Mouse (Mus musculus) kidney, adult 2 months (tissue): Measurements from ENCODE around the gene Tmem115. TPM values are rescaled to one million over a fixed set of nuclear protein-coding genes. Genes with fewer than 3 reads are reported as not detected.
"Not testable (repeated sequence)": the region's sequence is repeated elsewhere in the genome, so short reads cannot be mapped to it uniquely, and the experiment has no call there.

Experiments used
- DNase-seq: peaks from one replicate; pipeline ENCODE4 v3.0.0; 2021
- H3K27ac ChIP-seq: fragments of 200-500 bp; 2 replicates; pipeline ENCODE4 v1.5.1; 2012; ENCODE audit warnings: low read depth, low read length, control low read depth, inconsistent platforms; ENCODE audit not compliant: insufficient read depth
- H3K27me3 ChIP-seq: fragments of 200-500 bp; replicated peaks from 2 replicates; pipeline ENCODE4 v1.6.1; 2012; ENCODE audit warnings: mild to moderate bottlenecking, moderate library complexity, low read length, inconsistent platforms; ENCODE audit not compliant: control insufficient read depth, insufficient read depth
- H3K36me3 ChIP-seq: fragments of 200-500 bp; 2 replicates; pipeline ENCODE4 v1.6.1; 2012; ENCODE audit warnings: mild to moderate bottlenecking, moderate library complexity, low read length, inconsistent platforms; ENCODE audit not compliant: control insufficient read depth, insufficient read depth
- H3K4me1 ChIP-seq: fragments of 200-500 bp; 2 replicates; pipeline ENCODE4 v1.6.1; 2011; ENCODE audit warnings: low read length; ENCODE audit not compliant: control insufficient read depth, insufficient read depth
- H3K4me3 ChIP-seq: fragments of 200-500 bp; 2 replicates; pipeline ENCODE4 v1.5.1; 2011; ENCODE audit warnings: mild to moderate bottlenecking, low read depth, low read length, control low read depth; ENCODE audit not compliant: insufficient read depth
- CTCF ChIP-seq: fragments of 200-500 bp; conservative IDR thresholded peaks from 2 replicates; pipeline ENCODE4 v1.5.1; 2011; ENCODE audit warnings: low read depth, mild to moderate bottlenecking, control low read depth, low read length, moderate library complexity, mixed read lengths; ENCODE audit not compliant: insufficient read depth, insufficient read length
- POLR2A ChIP-seq: fragments of 200-500 bp; IDR thresholded peaks from one replicate; pipeline ENCODE4 v1.6.1; 2011; ENCODE audit warnings: low read depth, low read length, control low read depth
- WGBS: fragments of 180-500 bp; shearing (Covaris S2); methylation state at CpG from one replicate; pipeline ENCODE4 v1.1.7; 2018; 5-methylcytosine and 5-hydroxymethylcytosine counted together
- polyA plus RNA-seq: library from polyadenylated mRNA; depleted of rRNA; stranded (reverse); fragments of >200 nt; gene quantifications from 2 replicates; pipeline ENCODE4 v1.2.3, GENCODE M21; 2012

The Tmem115 gene
- polyA plus RNA-seq, 1 experiment: 52.1 TPM

DNA sequence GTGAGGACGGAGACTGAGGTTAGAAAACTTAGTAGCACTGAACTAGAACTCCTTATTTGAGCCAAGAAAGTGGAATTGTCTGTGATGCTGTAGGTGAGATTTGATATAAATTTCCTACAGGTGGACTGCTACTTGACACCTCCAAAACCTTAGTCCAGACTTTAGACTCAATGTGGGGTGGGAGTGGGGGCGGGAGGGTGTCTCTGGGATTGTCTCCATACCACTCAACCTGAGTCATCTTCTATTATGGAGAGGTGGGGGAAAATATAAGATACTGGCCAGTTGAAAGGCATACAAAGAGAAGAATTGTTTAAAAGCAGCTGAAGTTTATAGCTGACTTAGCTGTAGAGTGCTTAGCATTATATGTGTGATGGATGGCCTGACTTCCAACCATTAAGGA lies 22.0 kb downstream of the Tmem115 start:
- Histone ChIP-seq H3K27ac (peak overlapping the region; percentile 94; the same call in 1 of the 2 replicates), H3K4me1 (peaks cover 24% of the 10 kb centered on the region; the same call in 1 of the 2 replicates), H3K27me3 (no peaks in the 10 kb centered on the region), H3K4me3 (peak overlapping the region; percentile 68), H3K36me3 (peaks cover 3% of the 10 kb centered on the region; the same call in 1 of the 2 replicates)
- TF ChIP-seq CTCF (no peak), POLR2A (no peak)
- no peak for DNase-seq
- WGBS: 22% methylated on average over 2 of the region's 2 CpGs

DNA sequence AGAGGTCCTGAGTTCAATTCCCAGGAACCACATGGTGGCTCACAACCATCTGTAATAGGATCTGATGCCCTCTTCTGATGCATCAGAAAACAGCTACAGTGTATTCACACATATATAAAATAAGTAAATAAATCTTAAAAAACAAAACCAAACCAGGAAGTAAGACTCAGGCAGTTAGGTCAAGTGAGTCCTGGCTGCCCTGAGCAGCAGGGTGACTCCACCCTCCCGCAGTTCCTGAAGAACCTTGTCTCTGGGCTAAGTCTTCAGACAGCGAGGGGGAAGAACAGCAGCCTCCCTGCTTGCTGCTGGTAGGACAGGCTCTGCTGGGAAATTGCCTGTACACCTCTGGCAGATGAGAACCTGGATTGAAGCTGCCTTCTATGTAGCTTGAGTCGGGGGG lies 22.6 kb downstream of the Tmem115 start:
- no peaks in the 10 kb centered on the region for H3K27me3 ChIP-seq
- H3K27ac ChIP-seq: no peak overlapping the region
- no peak for DNase-seq
- peaks cover 24% of the 10 kb centered on the region; the same call in 1 of the 2 replicates for H3K4me1 ChIP-seq
- TF ChIP-seq CTCF (no peak), POLR2A (no peak)
- H3K36me3 ChIP-seq: peaks cover 3% of the 10 kb centered on the region; the same call in 1 of the 2 replicates
- WGBS: 33% methylated on average over 3 of the region's 3 CpGs
- no peak overlapping the region for H3K4me3 ChIP-seq

GRCm38 (mm10) chr9:107563029-107563581 lies 29.4 kb downstream of the Tmem115 start, which contains the start of gene Tusc2:
Gene Tusc2 (plus strand): TSS chr9:107563255.
- H3K36me3 ChIP-seq: peaks cover 1% of the 10 kb centered on the region; the same call in 1 of the 2 replicates

DNA sequence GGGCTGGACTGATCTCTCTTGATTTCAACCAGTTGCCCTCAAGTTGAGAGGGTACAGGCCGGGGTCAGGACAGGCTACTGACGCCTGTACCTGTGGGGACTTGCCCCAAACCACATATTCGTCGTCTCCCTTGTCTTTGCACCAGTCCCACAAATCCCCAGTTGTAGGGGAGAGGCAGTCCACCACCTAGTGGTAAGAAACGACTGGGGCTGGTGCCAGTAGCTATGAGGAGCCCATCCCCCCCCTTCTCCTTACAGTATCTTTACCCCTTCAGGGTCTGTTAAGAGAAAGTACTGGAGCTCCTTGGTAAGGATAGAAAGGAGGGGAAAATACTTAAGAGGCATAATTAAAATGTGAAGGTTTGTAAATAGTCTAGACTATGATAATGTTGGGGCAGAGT lies 31.8 kb downstream of the Tmem115 start:
- DNase-seq, H3K27me3 ChIP-seq, H3K36me3 ChIP-seq: not testable (repeated sequence)
- peaks cover 25% of the 10 kb centered on the region; the same call in 1 of the 2 replicates for H3K4me1 ChIP-seq
- WGBS: 51% methylated on average over 5 of the region's 5 CpGs
- H3K4me3 ChIP-seq: peak overlapping the region; percentile 30; the same call in 1 of the 2 replicates
- H3K27ac ChIP-seq: peak overlapping the region; percentile 32; the same call in 1 of the 2 replicates

More at GRCm38 (mm10) chr9:107563029-107563581, 29.4 kb downstream of the Tmem115 start, which contains the start of gene Tusc2:
- DNase-seq: peak; percentile 99
- no peaks in the 10 kb centered on the region for H3K27me3 ChIP-seq
- peak within 1 kb of the TSS; percentile 45 for H3K27ac ChIP-seq
- 1% methylated on average over 45 of the region's 46 CpGs for WGBS
- TF ChIP-seq POLR2A (peak; percentile 74), CTCF (no peak)
- H3K4me3 ChIP-seq: peak within 1 kb of the TSS; percentile 66
- H3K4me1 ChIP-seq: peaks cover 19% of the 10 kb centered on the region; the same call in 1 of the 2 replicates

DNA sequence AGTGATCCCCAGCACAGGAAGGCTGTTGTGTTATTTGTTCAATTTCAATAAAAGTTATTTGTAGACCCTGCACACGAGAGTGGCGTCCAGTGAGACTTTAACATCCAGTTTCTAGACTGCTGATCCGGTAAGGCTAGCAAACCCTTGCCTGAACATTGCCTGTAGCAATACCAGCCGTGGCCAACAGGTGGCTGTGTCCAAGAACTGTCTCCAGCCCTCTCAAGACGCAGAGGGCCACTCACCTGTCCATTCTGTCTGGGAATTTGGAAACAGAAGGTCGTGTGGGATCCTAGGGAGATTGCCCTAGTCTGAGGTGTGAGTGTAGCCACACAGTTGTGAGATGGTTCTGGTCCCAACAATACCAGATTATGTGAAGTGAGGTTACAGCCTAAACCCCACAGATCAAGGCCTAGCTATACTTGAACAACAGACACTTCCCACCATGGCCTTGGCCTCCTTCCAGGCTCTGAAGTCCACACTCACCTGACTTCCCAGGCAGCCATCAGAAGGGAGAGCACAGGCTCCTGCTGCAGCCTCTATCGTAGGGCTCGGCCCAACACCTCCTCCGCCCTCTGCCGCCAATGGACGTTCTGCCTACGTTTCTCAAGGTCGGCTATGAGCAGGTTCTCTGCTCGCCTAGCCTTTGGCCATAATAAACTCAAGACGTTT lies 32.4 kb downstream of the Tmem115 start:
- DNase-seq: peak; percentile 95
- WGBS: 29% methylated on average over 15 of the region's 15 CpGs
- H3K4me3 ChIP-seq: peak overlapping the region; percentile 81; the same call in 1 of the 2 replicates
- peaks cover 32% of the 10 kb centered on the region; the same call in 1 of the 2 replicates for H3K4me1 ChIP-seq
- 0 out of 2 replicates have a peak, but pooled peaks cover 1% of the 10 kb centered on the region for H3K36me3 ChIP-seq
- H3K27ac ChIP-seq: peak overlapping the region; percentile 99
- H3K27me3 ChIP-seq: no peaks in the 10 kb centered on the region
- TF ChIP-seq CTCF: peak; percentile 89
- no peak for TF ChIP-seq POLR2A

GRCm38 (mm10) chr9:107566855-107567254 lies 33.1 kb downstream of the Tmem115 start:
- Histone ChIP-seq H3K4me1 (peaks cover 37% of the 10 kb centered on the region; the same call in 1 of the 2 replicates), H3K4me3 (peak overlapping the region; percentile 81), H3K36me3 (no peaks in the 10 kb centered on the region), H3K27ac (peak overlapping the region; percentile 99), H3K27me3 (no peaks in the 10 kb centered on the region)
- 21% methylated on average over 3 of the region's 3 CpGs for WGBS
- TF ChIP-seq POLR2A: no peak
- TF ChIP-seq CTCF: peak; percentile 24; the same call in 1 of the 2 replicates
- peak; percentile 89 for DNase-seq

- peak; percentile 94 for DNase-seq
- H3K27ac ChIP-seq: peak within 1 kb of the TSS; percentile 99
- H3K4me3 ChIP-seq: peak within 1 kb of the TSS; percentile 81
- peaks cover 40% of the 10 kb centered on the region; the same call in 1 of the 2 replicates for H3K4me1 ChIP-seq
- no peaks in the 10 kb centered on the region; the same call in 1 of the 2 replicates for H3K36me3 ChIP-seq
- WGBS: 19% methylated on average over 18 of the region's 18 CpGs
- no peak for TF ChIP-seq CTCF
- peak; percentile 87 for TF ChIP-seq POLR2A
- H3K27me3 ChIP-seq: no peaks in the 10 kb centered on the region
Observed at GRCm38 (mm10) chr9:107567702-107568319, 34.1 kb downstream of the Tmem115 start, which contains the start of gene Hyal2. Gene Hyal2 (plus strand): TSS chr9:107567945.
